Mouse (Mus musculus) inflammation-experienced regulatory T-cells, adult 6 months (primary cell): ENCODE data around the gene Gm9732. TPM values are rescaled to one million over a fixed set of nuclear protein-coding genes. Genes with fewer than 3 reads are reported as not detected.

ENCODE experiments used
- polyA plus RNA-seq, 3 experiments: library from polyadenylated mRNA; unstranded; fragments of 100-300 nt; shearing (Covaris generic); gene quantifications; one replicate each; pipeline ENCODE4 v1.2.1; 2017

Gm9732 gene
- polyA plus RNA-seq, 3 experiments from 2014 or later = not detected

Other genes with a start within 250 kb of the Gm9732 start
- not detected for gene Gm8094, start 198.4 kb upstream of the Gm9732 start, polyA plus RNA-seq
- not detected for gene Gm8104, start 174.4 kb upstream of the Gm9732 start, polyA plus RNA-seq
- gene Gm7233, start 95.2 kb upstream of the Gm9732 start, polyA plus RNA-seq = not detected
- not detected for gene Gm8122, start 39.7 kb upstream of the Gm9732 start, polyA plus RNA-seq
- not detected for gene Gm8126, start 16.4 kb upstream of the Gm9732 start, polyA plus RNA-seq
- gene Gm8127, start 18.8 kb downstream of the Gm9732 start, polyA plus RNA-seq = not detected
- not detected for gene 1700001F09Rik, start 72.8 kb downstream of the Gm9732 start, polyA plus RNA-seq
- not detected for gene Gm8138, start 141.3 kb downstream of the Gm9732 start, polyA plus RNA-seq